Mouse (Mus musculus) forebrain, embryonic 10.5 days (tissue): ENCODE results near the gene Rbm42. TPM values are rescaled to one million over a fixed set of nuclear protein-coding genes. Genes with fewer than 3 reads are reported as not detected.

Experiments used
- DNase-seq: peaks from one replicate; pipeline ENCODE4 v3.0.0-alpha.2; 2017; ENCODE audit warnings: low spot score; ENCODE audit errors: extremely low spot score
- H3K27ac ChIP-seq: fragments of 300-500 bp; sonication (generic); 2 replicates; pipeline ENCODE4 v1.5.1; 2016; ENCODE audit warnings: mild to moderate bottlenecking
- H3K27me3 ChIP-seq: fragments of 300-500 bp; sonication (generic); 2 replicates; pipeline ENCODE4 v1.6.1; 2016; ENCODE audit warnings: mild to moderate bottlenecking; ENCODE audit not compliant: poor library complexity, severe bottlenecking
- H3K36me3 ChIP-seq: fragments of 300-500 bp; sonication (generic); replicated peaks from 2 replicates; pipeline ENCODE4 v1.6.1; 2016; ENCODE audit warnings: mild to moderate bottlenecking, moderate library complexity
- H3K4me1 ChIP-seq: fragments of 300-500 bp; sonication (generic); 2 replicates; pipeline ENCODE4 v1.6.1; 2016
- H3K4me3 ChIP-seq: fragments of 300-500 bp; sonication (generic); 2 replicates; pipeline ENCODE4 v1.5.1; 2016; ENCODE audit warnings: mild to moderate bottlenecking, moderate library complexity
- H3K9me3 ChIP-seq: fragments of 300-500 bp; sonication (generic); 2 replicates; pipeline ENCODE4 v1.6.1; 2016; ENCODE audit warnings: mild to moderate bottlenecking, moderate library complexity
- WGBS: fragments of 180-500 bp; shearing (Covaris S2); methylation state at CpG from one replicate; pipeline ENCODE4 v1.1.7; 2016; 5-methylcytosine and 5-hydroxymethylcytosine counted together
- polyA plus RNA-seq: library from polyadenylated mRNA; unstranded; fragments of >200 nt; fragmentation: Nextera tagmentation; extraction: Ambion mirVana; gene quantifications from 2 replicates; pipeline ENCODE4 v1.2.1, GENCODE M21; 2016

Rbm42 gene
- polyA plus RNA-seq, 1 experiment from 2014 or later, result 119 TPM

- Histone ChIP-seq H3K9me3 (no peaks in the 10 kb centered on the region), H3K36me3 (no peaks in the 10 kb centered on the region), H3K4me3 (no peak overlapping the region), H3K4me1 (peaks cover 26% of the 10 kb centered on the region), H3K27me3 (no peaks in the 10 kb centered on the region), H3K27ac (no peak overlapping the region)
- 87% methylated on average over 10 of the region's 10 CpGs for WGBS
- DNase-seq, result no peak
These were observed 56.3 kb downstream of the Rbm42 start for GRCm38 (mm10) chr7:30593579-30594509.

- H3K27ac ChIP-seq, result no peak overlapping the region
- DNase-seq, result no peak
- H3K9me3 ChIP-seq, result no peaks in the 10 kb centered on the region
- H3K36me3 ChIP-seq, result no peaks in the 10 kb centered on the region
- H3K27me3 ChIP-seq, result no peaks in the 10 kb centered on the region
- 65% methylated on average over 5 of the region's 5 CpGs for WGBS
- no peak overlapping the region for H3K4me3 ChIP-seq
- H3K4me1 ChIP-seq, result peaks cover 26% of the 10 kb centered on the region
These were observed 57.2 kb downstream of the Rbm42 start for GRCm38 (mm10) chr7:30592772-30593423.

- Histone ChIP-seq H3K27ac (peak overlapping the region; percentile 9; the same call in 1 of the 2 replicates), H3K27me3 (no peaks in the 10 kb centered on the region), H3K4me1 (peaks cover 38% of the 10 kb centered on the region), H3K36me3 (peaks cover 4% of the 10 kb centered on the region), H3K4me3 (no peak overlapping the region), H3K9me3 (no peaks in the 10 kb centered on the region)
- no peak for DNase-seq
- WGBS, result 37% methylated on average over 4 of the region's 4 CpGs
These were observed 58.5 kb downstream of the Rbm42 start for GRCm38 (mm10) chr7:30591605-30591951.

Other genes starting within 250 kb of the Rbm42 start
- gene Tyrobp, start 236.6 kb downstream of the Rbm42 start, polyA plus RNA-seq, result 10.4 and 12.1 TPM in 2 replicates
- gene Hcst, start 230.5 kb downstream of the Rbm42 start, polyA plus RNA-seq, result 0.38 TPM in 1 of 2 replicates, not detected in the other
- 1.3 and 1.5 TPM in 2 replicates for gene Nfkbid, start 228.6 kb downstream of the Rbm42 start, polyA plus RNA-seq
- gene Aplp1, start 204.8 kb downstream of the Rbm42 start, polyA plus RNA-seq, result 25.4 and 33.7 TPM in 2 replicates
- gene Kirrel2, start 192.6 kb downstream of the Rbm42 start, polyA plus RNA-seq, result 0.29 and 0.52 TPM in 2 replicates
- 0.07 TPM in 1 of 2 replicates, not detected in the other for gene Nphs1, start 192.0 kb downstream of the Rbm42 start, polyA plus RNA-seq
- not detected in 2 replicates for gene Prodh2, start 156.7 kb downstream of the Rbm42 start, polyA plus RNA-seq
- 29.7 and 31.9 TPM in 2 replicates for gene Arhgap33, start 115.3 kb downstream of the Rbm42 start, polyA plus RNA-seq
- gene Hspb6, start 98.1 kb downstream of the Rbm42 start, polyA plus RNA-seq, result 4.3 and 4.6 TPM in 2 replicates
- 15.2 and 16.1 TPM in 2 replicates for gene Proser3, start 98.0 kb downstream of the Rbm42 start, polyA plus RNA-seq
- gene Lin37, start 90.5 kb downstream of the Rbm42 start, polyA plus RNA-seq, result 40.7 and 44.2 TPM in 2 replicates
- 96.1 and 96.7 TPM in 2 replicates for gene U2af1l4, start 87.0 kb downstream of the Rbm42 start, polyA plus RNA-seq
- 16.1 and 16.3 TPM in 2 replicates for gene Gm49396, start 87.0 kb downstream of the Rbm42 start, polyA plus RNA-seq
- gene Psenen, start 86.7 kb downstream of the Rbm42 start, polyA plus RNA-seq, result 124 and 126 TPM in 2 replicates
- 5.9 and 7.1 TPM in 2 replicates for gene Igflr1, start 84.9 kb downstream of the Rbm42 start, polyA plus RNA-seq
- 10.1 and 10.4 TPM in 2 replicates for gene Kmt2b, start 61.6 kb downstream of the Rbm42 start, polyA plus RNA-seq
- gene Zbtb32, start 51.4 kb downstream of the Rbm42 start, polyA plus RNA-seq, result 0.09 and 0.20 TPM in 2 replicates
- gene Upk1a, start 37.5 kb downstream of the Rbm42 start, polyA plus RNA-seq, result 0.68 and 0.71 TPM in 2 replicates
- 762 and 774 TPM in 2 replicates for gene Cox6b1, start 24.2 kb downstream of the Rbm42 start, polyA plus RNA-seq
- 0.30 TPM in 1 of 2 replicates, not detected in the other for gene Etv2, start 14.5 kb downstream of the Rbm42 start, polyA plus RNA-seq
- gene Haus5, start 14.7 kb upstream of the Rbm42 start, polyA plus RNA-seq, result 90.2 and 91.9 TPM in 2 replicates
- gene Pmis2, start 21.3 kb upstream of the Rbm42 start, polyA plus RNA-seq, result not detected in 2 replicates
- gene 2200002J24Rik, start 48.6 kb upstream of the Rbm42 start, polyA plus RNA-seq, result not detected in 2 replicates
- gene Atp4a, start 61.9 kb upstream of the Rbm42 start, polyA plus RNA-seq, result 1.1 and 1.4 TPM in 2 replicates
- gene Tmem147, start 79.2 kb upstream of the Rbm42 start, polyA plus RNA-seq, result 154 and 158 TPM in 2 replicates
- gene Gapdhs, start 93.4 kb upstream of the Rbm42 start, polyA plus RNA-seq, result 0.16 and 0.48 TPM in 2 replicates
- gene Sbsn, start 101.2 kb upstream of the Rbm42 start, polyA plus RNA-seq, result 0.73 and 1.0 TPM in 2 replicates
- not detected in 2 replicates for gene Dmkn, start 113.4 kb upstream of the Rbm42 start, polyA plus RNA-seq
- gene Krtdap, start 137.6 kb upstream of the Rbm42 start, polyA plus RNA-seq, result not detected in 2 replicates
- not detected in 2 replicates for gene Ffar2, start 173.5 kb upstream of the Rbm42 start, polyA plus RNA-seq
- not detected in 2 replicates for gene Ffar3, start 205.9 kb upstream of the Rbm42 start, polyA plus RNA-seq
- not detected in 2 replicates for gene Ffar1, start 211.2 kb upstream of the Rbm42 start, polyA plus RNA-seq
- not detected in 2 replicates for gene Cd22, start 230.0 kb upstream of the Rbm42 start, polyA plus RNA-seq